Mouse (Mus musculus) left cerebral cortex, postnatal 25 days (tissue): ENCODE measurements around the gene Nup93. TPM values are rescaled to one million over a fixed set of nuclear protein-coding genes. Genes with fewer than 3 reads are reported as not detected.
"Not testable (repeated sequence)": the region's sequence is repeated elsewhere in the genome, so short reads cannot be mapped to it uniquely, and the experiment has no call there.

Source experiments
- DNase-seq, 2 experiments: peaks; one replicate each; pipeline ENCODE4 v3.0.0; 2022; ENCODE audit warnings: low spot score in 2 of 2, mixed read lengths in 1 of 2
- intact Hi-C: fragments of 180-260 bp; cut with DNase I; formaldehyde crosslinking; loops from one replicate; pipeline ENCODE4 v1.15.1; 2025
- total RNA-seq, 2 experiments: library from RNA; stranded (reverse); gene quantifications; 2 replicates each; pipeline ENCODE4 v1.2.3; 2021

Nup93 gene
- 10 to 100 TPM; 40.7 to 62.8 TPM for total RNA-seq

GRCm38 (mm10) chr8:94214252-94215173 is at the start of gene Nup93:
TSS of gene Nup93 (plus strand) at chr8:94214564.
- peak; percentile 97 to 99 for DNase-seq
- intact Hi-C loops, result no loop called here

- DNase-seq, result not testable (repeated sequence)
- intact Hi-C loops, result loop anchor here (5.0 kb wide), 1 partner anchor 63 kb away; no protein-coding TSS in a partner anchor
Measured at GRCm38 (mm10) chr8:94165772-94166171, 48.6 kb upstream of the Nup93 start.

GRCm38 (mm10) chr8:94167244-94167643 is 47.1 kb upstream of the Nup93 start:
- intact Hi-C loops, result loop anchor here (1.0 to 5.0 kb wide), 2 partner anchors 32 to 65 kb away; no protein-coding TSS in a partner anchor
- peak; percentile 93 for DNase-seq

- no peak for DNase-seq
- intact Hi-C loops, result loop anchor here (5.0 kb wide), 1 partner anchor 67 kb away; no protein-coding TSS in a partner anchor
Measured at GRCm38 (mm10) chr8:94169547-94169946, 44.8 kb upstream of the Nup93 start.

GRCm38 (mm10) chr8:94171321-94171755 is 43.0 kb upstream of the Nup93 start:
- peak in 1 of 2 experiments; percentile 55 for DNase-seq
- intact Hi-C loops, result no loop called here

- intact Hi-C loops, result no loop called here
- DNase-seq, result peak in 1 of 2 experiments; percentile 65
Measured at GRCm38 (mm10) chr8:94172075-94172808, 42.1 kb upstream of the Nup93 start, which contains the start of gene Mt2. TSS of gene Mt2 (plus strand) at chr8:94172664.

GRCm38 (mm10) chr8:94172809-94173732 is 41.3 kb upstream of the Nup93 start:
- peak in 1 of 2 experiments; percentile 34 for DNase-seq
- intact Hi-C loops, result no loop called here

GRCm38 (mm10) chr8:94173848-94174403 is 40.4 kb upstream of the Nup93 start:
- no peak for DNase-seq
- intact Hi-C loops, result no loop called here

GRCm38 (mm10) chr8:94174619-94175213 is 39.6 kb upstream of the Nup93 start:
- no peak for DNase-seq

GRCm38 (mm10) chr8:94177716-94178390 is 36.5 kb upstream of the Nup93 start:
- intact Hi-C loops, result no loop called here
- no peak for DNase-seq

More at GRCm38 (mm10) chr8:94174619-94175213, 39.6 kb upstream of the Nup93 start:
- intact Hi-C loops, result no loop called here

GRCm38 (mm10) chr8:94178857-94179712 is 35.3 kb upstream of the Nup93 start, which contains the start of gene Mt1:
TSS of gene Mt1 (plus strand) at chr8:94179082.
- peak; percentile 88 to 89 for DNase-seq
- intact Hi-C loops, result no loop called here

GRCm38 (mm10) chr8:94179713-94180560 is 34.4 kb upstream of the Nup93 start:
- no peak for DNase-seq

GRCm38 (mm10) chr8:94180561-94180908 is 33.8 kb upstream of the Nup93 start:
- intact Hi-C loops, result no loop called here
- no peak for DNase-seq

More at GRCm38 (mm10) chr8:94179713-94180560, 34.4 kb upstream of the Nup93 start:
- intact Hi-C loops, result no loop called here

- DNase-seq, result no peak
- intact Hi-C loops, result no loop called here
Measured at GRCm38 (mm10) chr8:94182055-94182929, 32.1 kb upstream of the Nup93 start.

- DNase-seq, result peak; percentile 63 to 68
- intact Hi-C loops, result no loop called here
Measured at GRCm38 (mm10) chr8:94183117-94183516, 31.2 kb upstream of the Nup93 start.
